Mouse (Mus musculus) CH12.LX (cell line): ENCODE results near the gene AC131692.1.

Source experiments
- CTCF ChIP-seq, 2 experiments: IDR thresholded peaks in 1 of 2; conservative IDR thresholded peaks in 1 of 2; 2 replicates each; pipeline ENCODE4 v1.5.1; 2011 to 2012; ENCODE audit warnings: low read depth in 2 of 2, low read length in 2 of 2, improper control_type of control experiment in 1 of 2, inconsistent platforms in 1 of 2, mild to moderate bottlenecking in 1 of 2, moderate library complexity in 1 of 2
- E2F4 ChIP-seq: IDR thresholded peaks from 2 replicates; pipeline ENCODE4 v1.6.1; 2011; ENCODE audit warnings: low read depth, low read length, improper control_type of control experiment; ENCODE audit not compliant: insufficient replicate concordance
- ETS1 ChIP-seq: conservative IDR thresholded peaks from 2 replicates; pipeline ENCODE4 v1.6.1; 2012; ENCODE audit warnings: low read depth, mild to moderate bottlenecking, inconsistent platforms, low read length, improper control_type of control experiment, moderate library complexity
- HCFC1 ChIP-seq: IDR thresholded peaks from 2 replicates; pipeline ENCODE4 v1.6.1; 2012; ENCODE audit warnings: low read depth, mild to moderate bottlenecking, inconsistent platforms, low read length, improper control_type of control experiment
- MAX ChIP-seq: IDR thresholded peaks from 2 replicates; pipeline ENCODE4 v1.6.1; 2011; ENCODE audit warnings: low read length, improper control_type of control experiment
- MYC ChIP-seq: IDR thresholded peaks from 2 replicates; pipeline ENCODE4 v1.6.1; 2011; ENCODE audit warnings: low read depth, mild to moderate bottlenecking, improper control_type of control experiment, low read length
- POLR2A ChIP-seq: IDR thresholded peaks from 2 replicates; pipeline ENCODE4 v1.6.1; 2011; ENCODE audit warnings: low read depth, mild to moderate bottlenecking, improper control_type of control experiment, low read length
- POLR2AphosphoS2 ChIP-seq: IDR thresholded peaks from 2 replicates; pipeline ENCODE4 v1.6.1; 2011; ENCODE audit warnings: low read depth, low read length, improper control_type of control experiment
- TBP ChIP-seq: conservative IDR thresholded peaks from 2 replicates; pipeline ENCODE4 v1.6.1; 2011; ENCODE audit warnings: low read depth, low read length, improper control_type of control experiment
- USF1 ChIP-seq: IDR thresholded peaks from 2 replicates; pipeline ENCODE4 v1.6.1; 2014; ENCODE audit warnings: low read depth, mild to moderate bottlenecking, inconsistent platforms, low read length, improper control_type of control experiment
- ZNF384 ChIP-seq: IDR thresholded peaks from 2 replicates; pipeline ENCODE4 v1.6.1; 2012; ENCODE audit warnings: low read depth, low read length, improper control_type of control experiment, inconsistent platforms

- TF ChIP-seq MYC (no peak), POLR2A (no peak), ETS1 (no peak), MAX (no peak), POLR2AphosphoS2 (no peak), USF1 (no peak), ZNF384 (no peak), E2F4 (no peak), CTCF (conservative IDR thresholded peaks at IDR 0.05 in 1 of 2, IDR thresholded peaks at IDR 0.05 in 1 of 2; ENCODE audit: low read depth in 2 of 2, low read length in 2 of 2) (no peak), TBP (no peak), HCFC1 (no peak)
These were observed 35.7 kb upstream of the AC131692.1 start for GRCm38 (mm10) chr19:6058513-6058912.
